Mouse (Mus musculus): ENCODE data around the gene Pnldc1.

GRCm38 (mm10) chr17:12925001-12925400 lies 15.0 kb upstream of the Pnldc1 start:
- no peak for TF ChIP-seq MYOD1 (IDR thresholded peaks at IDR 0.05; ENCODE audit: control insufficient read depth in 1 of 3, insufficient read length in 2 of 3, low read depth in 2 of 3)
- no peak for TF ChIP-seq MYOG (IDR thresholded peaks at IDR 0.05; ENCODE audit: control insufficient read depth in 1 of 3, insufficient read depth in 1 of 3, insufficient read length in 2 of 3, low read depth in 2 of 3)
- TF ChIP-seq MAX (IDR thresholded peaks at IDR 0.05; ENCODE audit: low read depth) = no peak
- no peak for TF ChIP-seq E2F4 (IDR thresholded peaks at IDR 0.05; ENCODE audit: insufficient read depth)

All from myocyte (in vitro differentiated cells).